Mouse (Mus musculus) E14TG2a.4 (cell line): ENCODE measurements around the gene Trub2.

Experiments
- CTCF ChIP-seq: conservative IDR thresholded peaks from 2 replicates; pipeline ENCODE4 v1.5.1; 2014; ENCODE audit warnings: low read length
- NANOG ChIP-seq: IDR thresholded peaks from 2 replicates; pipeline ENCODE4 v1.6.1; 2014; ENCODE audit warnings: borderline replicate concordance, low read length, mixed read lengths
- POU5F1 ChIP-seq: IDR thresholded peaks from 2 replicates; pipeline ENCODE4 v1.6.1; 2014; ENCODE audit warnings: low read length, borderline replicate concordance

DNA sequence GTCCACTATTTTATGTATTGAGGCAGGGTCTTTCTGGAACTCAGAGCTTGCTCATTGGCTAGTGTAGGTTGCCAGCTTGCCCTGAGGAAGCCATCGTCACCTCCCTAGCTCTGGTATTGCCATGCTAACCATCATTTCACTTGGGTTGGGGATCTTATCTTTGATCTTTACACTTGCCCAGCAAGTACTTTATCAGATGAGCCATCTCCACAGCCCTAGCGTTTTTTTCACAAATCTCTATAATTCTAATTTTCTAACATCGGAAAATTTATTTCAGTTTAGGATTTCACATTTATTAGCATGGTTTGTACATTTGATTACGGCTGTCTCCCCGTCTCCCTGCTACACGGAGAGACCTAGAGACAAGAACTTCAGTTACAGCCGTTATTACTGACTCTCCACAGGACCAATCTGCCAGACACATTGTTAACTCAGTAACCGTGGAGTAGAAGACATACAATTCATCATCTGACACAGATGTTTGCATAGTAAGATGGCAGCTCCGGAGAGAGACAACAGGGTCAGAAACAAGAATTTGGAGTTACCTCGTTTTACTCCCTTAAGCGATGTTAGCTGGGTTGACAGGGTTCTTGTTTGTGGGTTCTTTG is 38.1 kb upstream of the Trub2 start:
- no peak for TF ChIP-seq CTCF
- TF ChIP-seq NANOG: no peak
- no peak for TF ChIP-seq POU5F1
